Mouse (Mus musculus) heart, embryonic 10.5 days (tissue): ENCODE data around the gene Cyb5d2. TPM values are rescaled to one million over a fixed set of nuclear protein-coding genes. Genes with fewer than 3 reads are reported as not detected.
"Not testable (repeated sequence)": the region's sequence is repeated elsewhere in the genome, so short reads cannot be mapped to it uniquely, and the experiment has no call there.

Experiments
- DNase-seq: peaks from one replicate; pipeline ENCODE4 v3.0.0-alpha.2; 2017; ENCODE audit warnings: low spot score
- H3K27ac ChIP-seq: fragments of 300-500 bp; sonication (generic); 2 replicates; pipeline ENCODE4 v1.5.1; 2016; ENCODE audit warnings: mild to moderate bottlenecking
- H3K27me3 ChIP-seq: fragments of 300-500 bp; sonication (generic); 2 replicates; pipeline ENCODE4 v1.6.1; 2016; ENCODE audit warnings: mild to moderate bottlenecking; ENCODE audit not compliant: poor library complexity, insufficient read depth, severe bottlenecking
- H3K36me3 ChIP-seq: fragments of 300-500 bp; sonication (generic); 2 replicates; pipeline ENCODE4 v1.6.1; 2016; ENCODE audit warnings: mild to moderate bottlenecking, moderate library complexity
- H3K4me1 ChIP-seq: fragments of 300-500 bp; sonication (generic); 2 replicates; pipeline ENCODE4 v1.6.1; 2016; ENCODE audit warnings: mild to moderate bottlenecking
- H3K4me3 ChIP-seq: fragments of 300-500 bp; sonication (generic); 2 replicates; pipeline ENCODE4 v1.5.1; 2016; ENCODE audit warnings: mild to moderate bottlenecking, moderate library complexity
- H3K9me3 ChIP-seq: fragments of 300-500 bp; sonication (generic); 2 replicates; pipeline ENCODE4 v1.6.1; 2016; ENCODE audit warnings: mild to moderate bottlenecking, moderate library complexity
- WGBS: fragments of 180-500 bp; shearing (Covaris S2); methylation state at CpG from one replicate; pipeline ENCODE4 v1.1.7; 2016; 5-methylcytosine and 5-hydroxymethylcytosine counted together
- polyA plus RNA-seq: library from polyadenylated mRNA; unstranded; fragments of >200 nt; fragmentation: Nextera tagmentation; extraction: Ambion mirVana; gene quantifications from 2 replicates; pipeline ENCODE4 v1.2.1, GENCODE M21; 2016

Gene Cyb5d2
- polyA plus RNA-seq, 1 experiment from 2014 or later: 4.6 TPM

- Histone ChIP-seq H3K27me3 (no peaks in the 10 kb centered on the region), H3K4me3 (no peak overlapping the region), H3K27ac (no peak overlapping the region), H3K4me1 (peaks cover 16% of the 10 kb centered on the region), H3K36me3 (no peaks in the 10 kb centered on the region), H3K9me3 (no peaks in the 10 kb centered on the region)
- no peak for DNase-seq
These were observed 8.6 kb upstream of the Cyb5d2 start for GRCm38 (mm10) chr11:72804586-72804985.

DNA sequence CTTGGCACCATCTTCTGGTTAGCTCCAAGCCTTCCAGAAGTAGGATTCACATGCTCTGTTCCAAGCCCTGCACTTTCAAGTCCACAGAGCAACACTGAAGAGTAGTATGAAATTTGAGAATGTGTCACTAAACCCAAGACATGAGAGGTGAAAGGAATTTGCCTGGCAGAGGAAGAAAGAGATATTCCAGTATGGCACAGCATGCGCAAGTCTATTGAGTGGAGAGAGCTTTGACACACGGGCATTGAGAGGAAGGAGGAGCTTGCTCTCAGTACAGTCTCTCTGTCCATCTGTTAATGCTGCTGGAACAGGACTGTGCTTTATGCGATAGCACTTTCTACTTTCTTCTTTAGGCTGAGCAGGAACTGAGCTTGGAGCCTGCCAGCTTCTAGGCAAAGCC is 7.1 kb upstream of the Cyb5d2 start:
- no peak overlapping the region for H3K4me3 ChIP-seq
- H3K27me3 ChIP-seq: no peaks in the 10 kb centered on the region
- DNase-seq: no peak
- peaks cover 16% of the 10 kb centered on the region for H3K4me1 ChIP-seq
- no peaks in the 10 kb centered on the region for H3K9me3 ChIP-seq
- 77% methylated on average over 3 of the region's 3 CpGs for WGBS
- H3K36me3 ChIP-seq: no peaks in the 10 kb centered on the region
- H3K27ac ChIP-seq: no peak overlapping the region

DNA sequence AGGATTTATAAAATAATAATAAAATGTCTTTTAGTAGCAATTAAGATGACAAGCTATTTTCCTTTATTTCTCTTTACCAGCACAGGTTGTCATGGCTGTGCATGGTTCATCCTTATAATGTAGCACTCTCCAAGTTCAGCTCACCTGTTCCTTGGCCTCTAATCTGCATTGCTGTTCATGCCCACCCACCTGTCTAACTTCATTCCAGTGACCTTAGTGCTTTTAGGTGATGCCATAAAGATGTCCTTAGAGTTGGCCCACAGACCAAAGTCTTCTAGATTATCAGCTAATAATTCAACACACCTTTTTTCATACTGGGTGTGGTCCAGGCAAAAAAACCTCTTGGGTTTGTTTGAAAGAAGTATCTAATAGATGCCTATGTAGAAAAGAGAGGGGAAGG is 5.2 kb upstream of the Cyb5d2 start:
- Histone ChIP-seq H3K27me3 (no peaks in the 10 kb centered on the region), H3K4me1 (peaks cover 21% of the 10 kb centered on the region), H3K4me3 (no peak overlapping the region), H3K27ac (no peak overlapping the region), H3K9me3 (no peaks in the 10 kb centered on the region), H3K36me3 (no peaks in the 10 kb centered on the region)
- no peak for DNase-seq

- H3K4me1 ChIP-seq: peaks cover 8% of the 10 kb centered on the region
- no peaks in the 10 kb centered on the region for H3K9me3 ChIP-seq
- H3K27me3 ChIP-seq: no peaks in the 10 kb centered on the region
- DNase-seq: no peak
- no peak overlapping the region for H3K4me3 ChIP-seq
- H3K27ac ChIP-seq: no peak overlapping the region
- H3K36me3 ChIP-seq: no peaks in the 10 kb centered on the region
These were observed 2.2 kb upstream of the Cyb5d2 start for GRCm38 (mm10) chr11:72798112-72798511.

DNA sequence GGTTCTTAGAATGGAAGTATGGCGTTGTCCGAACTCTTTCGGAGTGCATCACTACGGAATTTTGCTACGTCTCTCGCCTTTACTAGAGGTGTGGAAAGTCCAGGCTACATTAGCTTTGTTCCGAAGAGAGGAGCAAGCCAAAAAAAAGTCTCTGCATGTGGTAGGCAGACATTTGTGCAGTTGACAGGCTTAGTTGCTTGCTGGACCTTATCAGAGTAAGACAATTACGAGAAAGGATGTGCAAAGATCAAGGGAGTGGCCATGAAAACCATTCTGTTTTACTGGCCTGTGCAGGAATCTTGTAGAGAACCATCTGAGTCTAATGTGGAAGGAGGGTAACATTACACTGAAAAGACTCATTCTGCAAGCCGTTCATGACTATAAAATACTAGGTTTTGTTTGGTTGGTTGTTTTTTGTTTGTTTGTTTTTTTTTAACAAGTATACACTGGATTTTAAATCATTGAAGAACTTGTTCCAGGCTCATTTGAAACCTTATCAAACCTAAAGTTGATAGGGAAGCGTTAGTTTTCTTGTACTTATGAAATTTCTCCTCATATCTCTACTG is 914 bp upstream of the Cyb5d2 start:
- 15% methylated on average over 10 of the region's 10 CpGs for WGBS
- peaks cover 5% of the 10 kb centered on the region for H3K4me1 ChIP-seq
- H3K27ac ChIP-seq: peak overlapping the region; percentile 93
- no peaks in the 10 kb centered on the region for H3K9me3 ChIP-seq
- H3K4me3 ChIP-seq: peak overlapping the region; percentile 98
- no peaks in the 10 kb centered on the region for H3K27me3 ChIP-seq
- H3K36me3 ChIP-seq: no peaks in the 10 kb centered on the region
- no peak for DNase-seq

DNA sequence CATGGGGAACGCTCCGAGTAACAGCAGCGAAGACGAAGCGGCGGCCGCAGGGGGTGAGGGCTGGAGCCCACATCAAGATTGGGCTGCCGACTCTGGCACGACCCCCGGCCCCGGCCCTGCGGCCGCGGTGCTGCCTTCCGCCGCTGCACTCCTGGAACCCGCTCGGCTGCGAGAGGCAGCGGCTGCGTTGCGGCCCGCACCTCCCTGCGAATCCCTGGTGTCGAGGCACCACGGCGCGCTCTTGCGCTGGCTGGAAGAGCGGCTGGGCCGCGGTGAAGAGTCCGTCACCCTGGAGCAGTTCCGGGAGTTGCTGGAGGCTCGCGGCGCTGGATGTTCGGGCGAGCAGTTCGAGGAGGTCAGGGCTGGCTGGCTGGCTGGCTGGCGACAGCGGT is 350 bp upstream of the Cyb5d2 start:
- H3K9me3 ChIP-seq: no peaks in the 10 kb centered on the region
- WGBS: under 1% methylated on average over 42 of the region's 42 CpGs
- H3K36me3 ChIP-seq: no peaks in the 10 kb centered on the region
- DNase-seq: peak; percentile 77
- peak overlapping the region; percentile 98 for H3K4me3 ChIP-seq
- peaks cover 5% of the 10 kb centered on the region for H3K4me1 ChIP-seq
- no peaks in the 10 kb centered on the region for H3K27me3 ChIP-seq
- H3K27ac ChIP-seq: peak overlapping the region; percentile 93

DNA sequence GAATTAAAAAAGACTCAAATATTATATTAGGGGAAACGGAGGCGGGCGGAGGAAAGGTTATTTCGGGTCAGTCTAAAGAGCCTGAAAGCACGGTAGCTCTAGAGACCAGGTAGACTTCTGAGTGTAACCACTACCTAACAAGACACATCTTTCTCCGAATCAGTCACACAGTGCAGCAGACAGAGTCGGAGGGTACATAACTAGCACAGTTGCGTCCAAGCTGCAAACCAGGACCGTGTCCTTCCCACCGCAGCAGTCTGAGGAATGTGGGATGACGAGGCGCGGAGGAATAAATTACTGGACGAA is 840 bp downstream of the Cyb5d2 start:
- Histone ChIP-seq H3K9me3 (no peaks in the 10 kb centered on the region), H3K27me3 (no peaks in the 10 kb centered on the region), H3K4me1 (peaks cover 5% of the 10 kb centered on the region), H3K27ac (peak overlapping the region; percentile 93), H3K4me3 (peak overlapping the region; percentile 98), H3K36me3 (no peaks in the 10 kb centered on the region)
- 17% methylated on average over 14 of the region's 14 CpGs for WGBS
- no peak for DNase-seq

DNA sequence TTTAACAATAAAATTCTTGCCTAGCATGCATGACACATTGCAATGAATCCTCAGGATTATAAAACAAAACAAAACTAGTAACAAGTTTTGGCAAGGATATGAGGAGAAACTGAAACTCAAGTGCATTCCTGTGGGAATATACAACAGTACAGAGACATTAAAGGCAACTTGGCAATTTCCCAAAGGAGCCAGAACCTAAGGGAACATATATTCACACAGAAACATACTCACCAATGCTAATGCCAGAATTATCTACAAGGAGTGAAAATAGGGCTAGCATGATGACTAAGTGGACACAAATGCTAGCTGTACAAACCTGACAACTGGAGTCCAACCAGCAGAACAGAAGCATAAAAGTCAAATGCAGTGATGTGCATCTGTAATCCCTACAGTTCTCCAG is 3.9 kb downstream of the Cyb5d2 start:
- Histone ChIP-seq H3K36me3 (no peaks in the 10 kb centered on the region), H3K9me3 (no peaks in the 10 kb centered on the region), H3K27ac (no peak overlapping the region), H3K4me3 (no peak overlapping the region), H3K4me1 (peaks cover 5% of the 10 kb centered on the region), H3K27me3 (no peaks in the 10 kb centered on the region)
- no peak for DNase-seq

- Histone ChIP-seq H3K36me3 (no peaks in the 10 kb centered on the region), H3K4me3 (no peak overlapping the region), H3K4me1 (no peaks in the 10 kb centered on the region), H3K27me3 (no peaks in the 10 kb centered on the region), H3K27ac (no peak overlapping the region), H3K9me3 (no peaks in the 10 kb centered on the region)
- DNase-seq: no peak
- 80% methylated on average over 3 of the region's 3 CpGs for WGBS
These were observed 13.4 kb downstream of the Cyb5d2 start for GRCm38 (mm10) chr11:72782503-72782902.

GRCm38 (mm10) chr11:72782103-72782502 is 13.8 kb downstream of the Cyb5d2 start:
- no peaks in the 10 kb centered on the region for H3K36me3 ChIP-seq
- H3K27ac ChIP-seq: no peak overlapping the region
- no peaks in the 10 kb centered on the region for H3K4me1 ChIP-seq
- WGBS: 65% methylated on average over 2 of the region's 2 CpGs
- no peak for DNase-seq
- H3K27me3 ChIP-seq: no peaks in the 10 kb centered on the region
- no peaks in the 10 kb centered on the region for H3K9me3 ChIP-seq
- no peak overlapping the region for H3K4me3 ChIP-seq

GRCm38 (mm10) chr11:72778957-72779356 is 17.0 kb downstream of the Cyb5d2 start:
- Histone ChIP-seq H3K27me3 (no peaks in the 10 kb centered on the region), H3K36me3 (no peaks in the 10 kb centered on the region), H3K9me3 (no peaks in the 10 kb centered on the region), H3K4me1 (no peaks in the 10 kb centered on the region), H3K4me3 (no peak overlapping the region), H3K27ac (no peak overlapping the region)
- DNase-seq: no peak

DNA sequence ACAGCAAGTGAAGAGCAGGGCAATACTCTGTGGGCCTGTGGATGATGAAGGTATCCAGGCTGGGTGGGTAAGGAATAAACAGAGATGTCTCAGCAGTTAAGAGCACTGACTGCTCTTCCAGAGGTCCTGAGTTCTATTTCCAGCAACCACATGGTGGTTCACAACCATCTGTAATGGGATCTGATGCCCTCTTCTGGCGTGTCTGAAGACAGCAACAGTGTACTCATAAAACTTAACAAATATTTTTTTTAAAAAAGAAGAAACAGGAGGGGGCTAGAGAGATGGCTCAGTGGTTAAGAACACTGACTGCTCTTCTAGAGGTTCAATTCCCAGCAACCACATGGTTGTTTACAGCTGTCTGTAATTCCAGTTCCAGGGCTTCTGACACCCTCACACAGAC is 23.3 kb downstream of the Cyb5d2 start:
- WGBS: 14% methylated on average over 1 of the region's 1 CpGs
- DNase-seq, H3K4me1 ChIP-seq, H3K4me3 ChIP-seq, H3K27me3 ChIP-seq, H3K9me3 ChIP-seq, H3K27ac ChIP-seq: not testable (repeated sequence)
- peaks cover 30% of the 10 kb centered on the region for H3K36me3 ChIP-seq

GRCm38 (mm10) chr11:72771461-72771860 is 24.5 kb downstream of the Cyb5d2 start:
- H3K4me3 ChIP-seq: no peak overlapping the region
- H3K27ac ChIP-seq: no peak overlapping the region
- H3K36me3 ChIP-seq: peaks cover 36% of the 10 kb centered on the region
- WGBS: 74% methylated on average over 4 of the region's 4 CpGs
- DNase-seq: no peak
- no peaks in the 10 kb centered on the region for H3K9me3 ChIP-seq
- no peaks in the 10 kb centered on the region for H3K4me1 ChIP-seq
- no peaks in the 10 kb centered on the region for H3K27me3 ChIP-seq

- Histone ChIP-seq H3K9me3 (no peaks in the 10 kb centered on the region), H3K27me3 (no peaks in the 10 kb centered on the region), H3K4me3 (no peak overlapping the region), H3K27ac (no peak overlapping the region), H3K4me1 (no peaks in the 10 kb centered on the region), H3K36me3 (peaks cover 39% of the 10 kb centered on the region)
- DNase-seq: no peak
- 89% methylated on average over 5 of the region's 5 CpGs for WGBS
These were observed 25.1 kb downstream of the Cyb5d2 start for GRCm38 (mm10) chr11:72770816-72771215.
